Mouse (Mus musculus): ENCODE results near the gene E030018B13Rik.

- TF ChIP-seq POLR2A (IDR thresholded peaks at IDR 0.05; ENCODE audit: insufficient read depth, low read depth, low read length) = no peak
- no peak for TF ChIP-seq CTCF (IDR thresholded peaks at IDR 0.05)
Measured at GRCm38 (mm10) chr7:63935809-63936187, 19.1 kb downstream of the E030018B13Rik start.

Measured in heart, adult 2 months (tissue).